Mouse (Mus musculus): ENCODE results near the gene Stac2.

Stac2 gene

GRCm38 (mm10) chr11:98049672-98050519 is 3.4 kb downstream of the Stac2 start:
- no peak for DNase-seq

- peak; percentile 50 for DNase-seq
Measured at GRCm38 (mm10) chr11:98047745-98048144, 5.5 kb downstream of the Stac2 start.

- DNase-seq: no peak
Measured at GRCm38 (mm10) chr11:98046466-98046865, 6.8 kb downstream of the Stac2 start.

GRCm38 (mm10) chr11:98045596-98045995 is 7.7 kb downstream of the Stac2 start:
- no peak for DNase-seq

GRCm38 (mm10) chr11:98044074-98044473 is 9.2 kb downstream of the Stac2 start:
- no peak for DNase-seq

GRCm38 (mm10) chr11:98042741-98043140 is 10.5 kb downstream of the Stac2 start:
- no peak for DNase-seq

GRCm38 (mm10) chr11:98040975-98041374 is 12.3 kb downstream of the Stac2 start:
- no peak for DNase-seq

GRCm38 (mm10) chr11:98037871-98038270 is 15.4 kb downstream of the Stac2 start:
- DNase-seq: peak; percentile 59

GRCm38 (mm10) chr11:98035977-98036377 is 17.3 kb downstream of the Stac2 start:
- peak; percentile 64 for DNase-seq

GRCm38 (mm10) chr11:98034840-98035239 is 18.4 kb downstream of the Stac2 start:
- DNase-seq: no peak

GRCm38 (mm10) chr11:98034061-98034460 is 19.2 kb downstream of the Stac2 start:
- no peak for DNase-seq

- peak; percentile 85 for DNase-seq
Measured at GRCm38 (mm10) chr11:98031443-98031770, 21.9 kb downstream of the Stac2 start.

GRCm38 (mm10) chr11:98030701-98031442 is 22.4 kb downstream of the Stac2 start:
- DNase-seq: no peak

- no peak for DNase-seq
Measured at GRCm38 (mm10) chr11:98027785-98028184, 25.5 kb downstream of the Stac2 start.

GRCm38 (mm10) chr11:98027297-98027688 is 26.0 kb downstream of the Stac2 start:
- DNase-seq: no peak

- DNase-seq: peak; percentile 93
Measured at GRCm38 (mm10) chr11:98026570-98027296, 26.5 kb downstream of the Stac2 start, which contains the start of gene Rpl19. Gene Rpl19 (plus strand): TSS chr11:98026710.

GRCm38 (mm10) chr11:98026248-98026569 is 27.1 kb downstream of the Stac2 start:
- DNase-seq: no peak

GRCm38 (mm10) chr11:98024516-98024915 is 28.7 kb downstream of the Stac2 start:
- no peak for DNase-seq

- DNase-seq: peak; percentile 63
Measured at GRCm38 (mm10) chr11:98022555-98023371, 30.5 kb downstream of the Stac2 start, which contains the start of gene Cacnb1. Gene Cacnb1 (minus strand): TSS chr11:98023034.

- DNase-seq: no peak
Measured at GRCm38 (mm10) chr11:98022253-98022554, 31.1 kb downstream of the Stac2 start.

- peak; percentile 69 for DNase-seq
Measured at GRCm38 (mm10) chr11:98021565-98022252, 31.6 kb downstream of the Stac2 start.

GRCm38 (mm10) chr11:98021118-98021517 is 32.1 kb downstream of the Stac2 start:
- no peak for DNase-seq
